Mouse (Mus musculus): Measurements from ENCODE around the gene 3830406C13Rik. TPM values are rescaled to one million over a fixed set of nuclear protein-coding genes. Genes with fewer than 3 reads are reported as not detected.

3830406C13Rik gene
- polyA plus RNA-seq (2015; fragmentation: Illumina TruSeq; extraction: RNeasy Lipid Tissue Mini Kit (QIAGEN cat#74804); ENCODE audit: low read depth, low replicate concordance), result 46.7 TPM

DNA sequence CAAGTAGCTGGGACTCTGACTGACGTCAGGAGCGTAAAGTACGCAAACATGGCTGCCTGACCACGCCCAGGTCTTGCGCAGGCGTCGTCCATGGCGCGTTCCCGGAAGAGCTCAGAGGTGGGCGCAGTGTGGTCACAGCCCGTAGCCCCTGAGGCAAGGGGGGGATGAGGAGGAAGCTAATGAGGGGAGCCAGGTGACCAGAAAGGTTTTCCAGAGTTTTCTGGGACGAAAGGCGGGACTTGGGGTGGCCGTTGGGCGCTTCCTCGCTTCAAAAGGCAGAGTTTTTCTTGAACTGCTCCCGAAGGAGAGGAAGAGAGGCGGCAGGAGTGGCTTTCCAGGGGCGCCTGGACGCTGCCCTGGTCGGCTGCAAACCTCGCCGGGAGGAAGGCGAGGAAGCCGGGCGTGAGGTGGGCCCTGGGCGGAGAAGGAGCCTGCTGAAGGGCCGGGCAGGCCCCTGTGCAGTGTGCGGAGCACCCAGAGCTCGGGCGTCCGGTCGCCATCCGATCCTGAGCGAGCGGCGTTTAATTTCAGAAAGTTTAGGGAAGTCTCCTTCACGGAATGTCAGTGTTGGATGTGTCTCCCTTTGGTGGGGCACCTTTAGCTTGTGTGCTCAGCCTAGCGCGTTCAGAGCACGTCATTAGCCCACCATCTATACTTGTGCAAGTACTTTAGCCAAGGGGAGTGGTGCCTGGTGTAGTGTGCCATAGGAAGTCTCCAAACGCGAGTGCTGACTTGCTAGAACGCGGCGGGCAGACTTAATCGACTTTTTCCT lies at the start of gene 3830406C13Rik:
Gene 3830406C13Rik, plus strand, starts transcription at position 33 of the 772 bp plus-strand sequence.

GRCm38 (mm10) chr14:12283641-12284040 lies 332 bp upstream of the 3830406C13Rik start, which contains the start of gene Gm49355:
Gm49355 (plus strand) TSS chr14:12283976.

GRCm38 (mm10) chr14:12348089-12348488 lies 64.1 kb downstream of the 3830406C13Rik start, which contains the start of gene Fezf2:
Fezf2 (minus strand) TSS chr14:12348189.

Other genes starting within 250 kb of the 3830406C13Rik start
- 0.36 TPM for gene Gm49355, start 197 bp upstream of the 3830406C13Rik start, polyA plus RNA-seq (2015; fragmentation: Illumina TruSeq; extraction: RNeasy Lipid Tissue Mini Kit (QIAGEN cat#74804); ENCODE audit: low read depth, low replicate concordance)
- 22.0 TPM for gene Fezf2, start 64.0 kb downstream of the 3830406C13Rik start, polyA plus RNA-seq (2015; fragmentation: Illumina TruSeq; extraction: RNeasy Lipid Tissue Mini Kit (QIAGEN cat#74804); ENCODE audit: low read depth, low replicate concordance)

Measured in brain, adult 10 weeks (tissue).